Mouse (Mus musculus): ENCODE data around the gene Lypd4. TPM values are rescaled to one million over a fixed set of nuclear protein-coding genes. Genes with fewer than 3 reads are reported as not detected.
A peak's percentile ranks its signal among the peaks of the same experiment; 100 is the strongest.

The Lypd4 gene
- polyA plus RNA-seq, 1 experiment from 2014 or later, result not detected

DNA sequence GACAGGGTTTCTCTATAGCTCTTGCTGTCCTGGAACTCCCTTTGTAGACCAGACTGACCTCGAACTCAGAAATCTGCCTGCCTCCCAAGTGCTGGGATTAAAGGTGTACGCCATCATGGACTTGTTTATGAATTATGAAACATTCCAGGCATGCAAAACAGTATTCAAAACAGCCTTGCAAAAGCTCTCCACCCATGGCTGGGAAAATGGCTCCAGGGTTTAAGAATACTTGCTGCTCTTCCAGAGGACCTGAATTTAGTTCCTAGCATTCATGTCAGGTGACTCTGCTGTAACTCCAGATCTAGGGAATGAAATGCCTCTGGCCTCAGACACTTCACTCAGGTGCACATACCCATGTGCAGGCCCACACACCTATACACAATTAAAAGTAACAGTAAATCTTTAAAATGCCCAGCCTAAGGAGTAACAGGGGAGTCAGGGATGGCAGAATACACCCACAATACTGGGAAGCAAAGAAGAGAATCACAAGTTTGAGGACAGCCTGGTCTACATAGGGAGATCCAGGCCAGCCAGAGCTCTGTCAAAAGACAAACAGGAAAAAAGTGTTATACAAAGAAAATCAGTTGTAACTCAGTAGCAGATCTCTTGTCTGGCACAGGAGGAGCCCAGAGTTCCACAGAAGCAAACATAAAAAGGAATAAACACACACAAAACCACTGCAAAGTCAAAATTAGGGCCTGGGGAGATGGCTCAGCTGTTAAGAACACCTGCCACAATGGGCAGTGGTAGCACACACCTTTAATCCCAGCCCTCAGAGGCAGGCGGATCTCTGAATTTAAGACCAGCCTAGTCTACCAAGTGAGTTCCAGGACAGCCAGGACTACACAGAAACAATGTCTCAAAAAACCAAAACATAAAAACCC is 21.7 kb upstream of the Lypd4 start:
- Histone ChIP-seq H3K9me3 (ENCODE audit: control insufficient read depth, low read length) (no peaks in the 10 kb centered on the region), H3K27ac (ENCODE audit: low read length) (no peak overlapping the region), H3K4me3 (ENCODE audit: low read length) (no peak overlapping the region), H3K4me1 (ENCODE audit: control insufficient read depth, insufficient read depth, low read length) (peaks cover 13% of the 10 kb centered on the region), H3K4me2 (ENCODE audit: low read depth, low read length) (no peak overlapping the region), H3K27me3 (replicated peaks; ENCODE audit: control insufficient read depth, insufficient read depth, low read length) (no peaks in the 10 kb centered on the region), H3K9ac (ENCODE audit: low read depth, low read length) (no peak overlapping the region), H3K36me3 (ENCODE audit: control insufficient read depth, insufficient read depth, low read length) (peaks cover 33% of the 10 kb centered on the region)
- 66% methylated on average over 3 of the region's 3 CpGs for WGBS
- no peak for ATAC-seq

DNA sequence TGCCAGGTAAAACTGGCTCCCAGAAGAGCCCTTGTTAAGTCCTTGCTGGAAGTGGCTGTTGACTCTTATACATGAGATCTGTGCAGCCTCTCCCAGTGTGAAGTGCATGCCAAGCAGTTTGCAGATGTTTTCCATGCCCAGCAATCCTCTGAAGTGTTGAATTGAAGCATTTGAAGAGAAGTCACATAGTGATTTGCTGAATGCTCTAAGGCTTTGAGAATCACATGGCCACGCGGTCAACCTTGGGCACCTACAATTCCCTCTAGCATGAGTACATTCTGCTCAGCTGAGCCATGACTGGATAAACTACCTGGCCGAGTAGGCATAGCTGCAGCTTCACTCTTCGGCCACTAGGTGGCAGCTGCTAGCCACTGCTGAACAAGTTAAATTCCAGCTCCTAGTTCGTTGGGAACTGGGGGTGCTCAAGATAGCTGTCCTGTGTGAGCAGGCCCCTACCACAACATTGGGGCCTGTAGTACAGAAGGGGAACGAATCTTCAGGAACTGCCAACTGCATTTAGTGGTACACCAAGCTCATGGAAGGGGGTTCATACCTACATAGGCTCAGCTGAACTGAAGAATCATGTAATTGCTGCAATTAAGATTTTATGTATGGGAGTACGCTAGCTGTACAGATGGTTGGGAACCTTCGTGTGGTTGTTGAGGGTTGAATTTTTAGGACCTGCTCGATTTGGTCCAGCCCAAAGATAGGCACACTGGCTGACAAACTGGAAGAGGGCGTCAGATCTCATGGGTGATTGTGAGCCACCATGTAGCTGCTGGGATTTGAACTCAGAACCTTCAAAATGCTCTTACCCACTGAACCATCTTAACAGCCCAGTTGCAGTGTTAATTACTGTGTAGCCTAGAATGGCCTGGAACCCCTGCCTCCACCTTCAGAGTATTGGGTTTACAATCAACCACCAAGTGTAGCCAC is 20.8 kb upstream of the Lypd4 start:
- H3K36me3 ChIP-seq (ENCODE audit: control insufficient read depth, insufficient read depth, low read length), result peaks cover 33% of the 10 kb centered on the region
- ATAC-seq, result peak; percentile 68
- 34% methylated on average over 10 of the region's 10 CpGs for WGBS

DNA sequence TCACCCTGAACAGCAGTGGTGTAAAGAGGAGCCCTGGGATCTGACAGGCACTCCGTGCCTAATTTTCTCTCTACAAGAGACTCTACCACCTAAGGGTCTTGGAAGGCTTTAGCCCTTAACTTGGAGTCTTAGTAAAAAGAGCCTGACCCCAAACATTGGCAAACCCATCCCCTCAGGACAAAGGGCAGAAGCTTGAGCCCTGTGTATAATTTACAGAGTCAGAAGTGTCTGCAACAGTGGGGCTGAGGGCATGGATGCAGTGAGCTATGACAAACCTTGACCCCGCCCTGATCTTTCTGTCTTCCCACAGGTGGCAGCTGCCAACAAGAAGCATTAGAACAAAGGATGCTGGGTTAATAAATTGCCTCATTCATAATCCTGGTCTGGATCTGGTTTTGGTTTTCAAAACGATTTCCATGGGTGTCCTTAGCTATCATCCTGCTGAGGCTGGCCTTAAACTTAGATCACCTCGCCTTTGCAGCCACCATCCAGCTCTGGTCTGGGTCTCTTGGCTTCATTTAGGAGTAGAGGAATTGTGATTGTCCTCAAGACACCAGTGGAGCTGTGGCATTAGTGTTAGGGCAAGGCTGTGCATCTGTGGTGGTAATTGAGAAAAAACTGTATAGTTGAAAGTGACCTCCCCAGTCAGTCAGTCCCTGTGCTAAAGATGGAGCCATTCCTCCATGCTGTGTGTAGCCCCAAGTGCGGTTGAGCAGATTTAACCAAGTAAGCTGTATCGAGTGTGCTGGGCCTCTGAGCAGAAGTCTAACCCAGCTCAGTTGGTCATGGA is 19.9 kb upstream of the Lypd4 start:
- ATAC-seq, result peak; percentile 19
- H3K9me3 ChIP-seq (ENCODE audit: control insufficient read depth, low read length), result no peaks in the 10 kb centered on the region
- peaks cover 21% of the 10 kb centered on the region for H3K4me1 ChIP-seq (ENCODE audit: control insufficient read depth, insufficient read depth, low read length)
- H3K27me3 ChIP-seq (replicated peaks; ENCODE audit: control insufficient read depth, insufficient read depth, low read length), result no peaks in the 10 kb centered on the region
- peak overlapping the region; percentile 4; the same call in 1 of the 2 replicates for H3K27ac ChIP-seq (ENCODE audit: low read length)
- no peak overlapping the region for H3K9ac ChIP-seq (ENCODE audit: low read depth, low read length)
- no peak overlapping the region for H3K4me2 ChIP-seq (ENCODE audit: low read depth, low read length)
- no peak overlapping the region for H3K4me3 ChIP-seq (ENCODE audit: low read length)
- WGBS, result 77% methylated on average over 6 of the region's 6 CpGs
- peaks cover 33% of the 10 kb centered on the region for H3K36me3 ChIP-seq (ENCODE audit: control insufficient read depth, insufficient read depth, low read length)

More for the DNA sequence above, 20.8 kb upstream of the Lypd4 start:
- no peaks in the 10 kb centered on the region for H3K9me3 ChIP-seq (ENCODE audit: control insufficient read depth, low read length)
- H3K27me3 ChIP-seq (replicated peaks; ENCODE audit: control insufficient read depth, insufficient read depth, low read length), result no peaks in the 10 kb centered on the region
- no peak overlapping the region for H3K4me3 ChIP-seq (ENCODE audit: low read length)
- peaks cover 21% of the 10 kb centered on the region for H3K4me1 ChIP-seq (ENCODE audit: control insufficient read depth, insufficient read depth, low read length)
- no peak overlapping the region for H3K9ac ChIP-seq (ENCODE audit: low read depth, low read length)
- peak overlapping the region; percentile 4; the same call in 1 of the 2 replicates for H3K27ac ChIP-seq (ENCODE audit: low read length)
- no peak overlapping the region for H3K4me2 ChIP-seq (ENCODE audit: low read depth, low read length)

DNA sequence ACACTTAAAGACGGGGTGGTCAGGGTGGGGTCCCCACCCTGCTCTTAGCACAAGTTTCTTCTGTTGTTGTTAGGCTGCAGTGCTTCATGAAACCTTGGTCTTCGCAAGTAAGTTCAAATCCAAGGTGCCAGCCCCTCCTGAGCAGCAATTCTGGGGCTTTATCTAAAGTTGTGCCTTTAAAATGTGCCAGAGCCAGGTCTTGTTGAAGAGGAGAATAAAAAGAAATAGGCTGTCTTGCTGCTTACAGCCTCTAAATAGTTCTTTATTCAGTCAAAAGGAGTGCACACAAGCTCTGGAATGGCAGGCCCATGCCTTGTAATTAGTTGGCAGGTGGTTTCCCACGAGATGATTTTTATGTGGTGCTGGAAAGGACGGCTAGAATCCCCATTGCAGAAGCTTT is 17.4 kb upstream of the Lypd4 start:
- peaks cover 33% of the 10 kb centered on the region for H3K36me3 ChIP-seq (ENCODE audit: control insufficient read depth, insufficient read depth, low read length)
- no peak overlapping the region for H3K27ac ChIP-seq (ENCODE audit: low read length)
- H3K9ac ChIP-seq (ENCODE audit: low read depth, low read length), result peak overlapping the region; percentile 100
- H3K27me3 ChIP-seq (replicated peaks; ENCODE audit: control insufficient read depth, insufficient read depth, low read length), result no peaks in the 10 kb centered on the region
- peak overlapping the region; percentile 99 for H3K4me3 ChIP-seq (ENCODE audit: low read length)
- peaks cover 21% of the 10 kb centered on the region for H3K4me1 ChIP-seq (ENCODE audit: control insufficient read depth, insufficient read depth, low read length)
- no peak for ATAC-seq
- WGBS, result 63% methylated on average over 4 of the region's 4 CpGs
- H3K9me3 ChIP-seq (ENCODE audit: control insufficient read depth, low read length), result no peaks in the 10 kb centered on the region
- peak overlapping the region; percentile 86 for H3K4me2 ChIP-seq (ENCODE audit: low read depth, low read length)

DNA sequence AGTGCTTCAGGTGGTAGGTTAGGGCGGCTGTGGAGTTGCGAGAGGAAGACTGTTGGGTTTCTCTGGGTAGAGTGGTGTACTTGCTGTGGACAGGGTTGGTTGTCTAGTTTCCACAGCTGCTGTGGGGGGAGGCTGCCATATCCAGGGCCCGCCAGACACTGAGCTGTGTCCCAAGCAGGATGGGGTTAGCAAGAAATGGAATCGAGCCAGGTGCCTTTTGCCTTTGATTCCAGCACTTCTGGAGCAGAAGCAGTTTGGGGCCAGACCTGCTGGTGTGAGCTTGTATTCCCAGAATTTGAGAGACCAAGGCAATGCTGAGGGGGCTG is 16.5 kb upstream of the Lypd4 start:
- H3K4me3 ChIP-seq (ENCODE audit: low read length), result peak overlapping the region; percentile 99
- H3K27me3 ChIP-seq (replicated peaks; ENCODE audit: control insufficient read depth, insufficient read depth, low read length), result no peaks in the 10 kb centered on the region
- H3K4me1 ChIP-seq (ENCODE audit: control insufficient read depth, insufficient read depth, low read length), result peaks cover 21% of the 10 kb centered on the region
- H3K9me3 ChIP-seq (ENCODE audit: control insufficient read depth, low read length), result no peaks in the 10 kb centered on the region
- peak overlapping the region; percentile 86 for H3K4me2 ChIP-seq (ENCODE audit: low read depth, low read length)
- H3K27ac ChIP-seq (ENCODE audit: low read length), result 0 out of 2 replicates have a peak overlapping the region, but pooled peaks have one; percentile 3
- WGBS, result 48% methylated on average over 4 of the region's 4 CpGs
- no peak for ATAC-seq
- H3K36me3 ChIP-seq (ENCODE audit: control insufficient read depth, insufficient read depth, low read length), result peaks cover 33% of the 10 kb centered on the region
- H3K9ac ChIP-seq (ENCODE audit: low read depth, low read length), result peak overlapping the region; percentile 100

DNA sequence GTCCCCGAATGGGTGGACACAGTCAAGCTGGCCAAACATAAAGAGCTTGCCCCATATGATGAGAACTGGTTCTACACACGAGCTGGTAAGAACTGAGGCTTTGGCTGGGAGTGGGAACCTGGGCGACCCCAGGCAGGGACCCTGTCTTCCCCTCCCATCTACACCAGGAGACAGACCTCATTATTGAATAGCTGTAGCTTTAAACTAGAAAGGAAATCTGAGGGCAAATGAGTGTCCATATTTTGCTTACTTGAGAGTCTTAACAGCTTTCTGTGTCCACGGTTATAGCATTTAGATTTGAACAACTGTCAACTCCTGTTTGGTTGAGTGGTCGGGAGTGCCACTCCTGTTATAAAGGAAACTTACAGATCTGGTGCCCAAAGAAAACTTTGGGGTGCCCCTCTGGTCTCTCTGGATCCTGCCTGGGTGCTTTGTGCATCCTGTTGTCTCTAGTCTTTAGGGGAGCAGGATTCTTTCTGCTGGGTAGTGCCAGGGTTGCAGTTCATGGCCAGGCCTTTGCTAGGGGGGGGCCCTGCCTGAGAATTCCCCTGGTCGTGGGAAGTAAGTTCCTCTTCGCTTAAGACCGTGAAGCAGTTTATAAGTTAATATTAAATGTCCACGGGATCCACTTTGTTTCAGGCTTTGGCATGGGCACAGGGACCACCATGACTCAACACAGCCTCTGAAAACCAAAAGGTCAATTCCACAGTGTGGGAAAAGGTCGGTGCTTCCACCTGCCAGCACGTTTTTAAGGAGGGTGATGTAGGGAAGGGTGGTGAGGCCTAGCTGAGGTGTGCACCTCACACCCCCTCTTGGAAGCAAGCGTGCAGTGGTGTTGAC is 15.9 kb upstream of the Lypd4 start:
- peaks cover 33% of the 10 kb centered on the region for H3K36me3 ChIP-seq (ENCODE audit: control insufficient read depth, insufficient read depth, low read length)
- ATAC-seq, result no peak
- H3K4me3 ChIP-seq (ENCODE audit: low read length), result peak overlapping the region; percentile 99
- peak overlapping the region; percentile 86 for H3K4me2 ChIP-seq (ENCODE audit: low read depth, low read length)
- no peaks in the 10 kb centered on the region for H3K9me3 ChIP-seq (ENCODE audit: control insufficient read depth, low read length)
- H3K4me1 ChIP-seq (ENCODE audit: control insufficient read depth, insufficient read depth, low read length), result peaks cover 21% of the 10 kb centered on the region
- peak overlapping the region; percentile 100 for H3K9ac ChIP-seq (ENCODE audit: low read depth, low read length)
- no peaks in the 10 kb centered on the region for H3K27me3 ChIP-seq (replicated peaks; ENCODE audit: control insufficient read depth, insufficient read depth, low read length)
- WGBS, result 25% methylated on average over 12 of the region's 12 CpGs
- H3K27ac ChIP-seq (ENCODE audit: low read length), result peak overlapping the region; percentile 3; the same call in 1 of the 2 replicates

DNA sequence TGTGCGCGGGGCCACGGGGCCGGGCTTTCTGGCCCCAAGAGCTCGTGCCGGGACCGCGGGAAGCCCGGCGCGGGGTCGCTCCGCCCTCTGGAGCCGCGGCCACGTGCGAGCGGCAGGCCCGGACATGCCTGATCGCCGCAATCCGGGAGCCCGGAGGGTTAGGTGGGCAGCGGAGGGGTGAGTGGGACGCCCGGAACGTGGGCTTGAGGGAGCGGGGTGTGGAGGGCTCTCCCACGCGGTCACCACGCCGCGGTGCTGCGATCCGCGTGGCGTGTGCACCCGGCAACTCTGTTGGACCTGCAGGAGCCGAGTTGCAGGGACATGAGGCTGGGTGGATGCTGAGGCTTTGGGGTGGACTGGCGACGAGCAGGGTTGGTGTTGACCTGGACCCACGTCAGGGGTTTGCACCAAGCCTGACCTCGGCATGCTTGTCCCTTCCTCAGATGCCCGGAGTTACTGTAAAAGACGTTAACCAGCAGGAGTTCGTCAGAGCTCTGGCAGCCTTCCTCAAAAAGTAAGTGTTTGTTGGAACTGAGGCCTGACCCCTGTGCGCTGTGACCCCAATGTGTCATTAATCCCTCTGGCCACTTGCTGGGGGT is 15.1 kb upstream of the Lypd4 start:
- peak; percentile 2; the same call in 1 of the 2 replicates for ATAC-seq
- Histone ChIP-seq H3K4me2 (ENCODE audit: low read depth, low read length) (peak overlapping the region; percentile 86), H3K27ac (ENCODE audit: low read length) (peak overlapping the region; percentile 89), H3K27me3 (replicated peaks; ENCODE audit: control insufficient read depth, insufficient read depth, low read length) (no peaks in the 10 kb centered on the region), H3K4me1 (ENCODE audit: control insufficient read depth, insufficient read depth, low read length) (peaks cover 21% of the 10 kb centered on the region), H3K9me3 (ENCODE audit: control insufficient read depth, low read length) (no peaks in the 10 kb centered on the region), H3K4me3 (ENCODE audit: low read length) (peak overlapping the region; percentile 99), H3K36me3 (ENCODE audit: control insufficient read depth, insufficient read depth, low read length) (peaks cover 28% of the 10 kb centered on the region), H3K9ac (ENCODE audit: low read depth, low read length) (peak overlapping the region; percentile 100)
- under 1% methylated on average over 47 of the region's 47 CpGs for WGBS
